Mouse (Mus musculus) left cerebral cortex, adult 18-20 months (tissue): ENCODE data around the gene Ppil2. TPM values are rescaled to one million over a fixed set of nuclear protein-coding genes. Genes with fewer than 3 reads are reported as not detected.

Source experiments
- DNase-seq, 2 experiments: peaks; one replicate each; pipeline ENCODE4 v3.0.0; 2021 to 2022; ENCODE audit warnings: low spot score in 2 of 2, mixed read lengths in 1 of 2
- long read RNA-seq, 2 experiments: library from polyadenylated mRNA; stranded (forward); transcript quantifications; one replicate each; pipeline ENCODE4 v2.0.0; 2021
- total RNA-seq, 2 experiments: library from RNA; stranded (reverse); gene quantifications; 2 replicates each; pipeline ENCODE4 v1.2.3; 2021

The Ppil2 gene
- 10 to 100 TPM; 83.6 to 84.8 TPM for total RNA-seq
- long read RNA-seq, experiment 1, transcript Ppil2-209 (20 exons, 3,088 nt), result major isoform, 40 of 138 reads
- long read RNA-seq, experiment 1, transcript Ppil2-202 (21 exons, 2,190 nt), result minor isoform, 5 of 138 reads
- long read RNA-seq, experiment 1, transcript Ppil2-201 (21 exons, 2,333 nt), result minor isoform, 33 of 138 reads
- long read RNA-seq, experiment 1, partial matches to known transcripts, result 17 of 138 reads
- long read RNA-seq, experiment 1, other reads (novel, unspliced or antisense), result 41 of 138 reads
- long read RNA-seq, experiment 2, transcript Ppil2-201 (21 exons, 2,333 nt), result minor isoform, 29 of 133 reads
- long read RNA-seq, experiment 2, transcript Ppil2-209 (20 exons, 3,088 nt), result major isoform, 44 of 133 reads
- long read RNA-seq, experiment 2, partial matches to known transcripts, result 10 of 133 reads
- long read RNA-seq, experiment 2, other reads (novel, unspliced or antisense), result 47 of 133 reads

GRCm38 (mm10) chr16:17110771-17111743 is at the start of gene Ppil2:
Gene Ppil2 (minus strand): TSS chr16:17111257.
- DNase-seq, result peak; percentile 68 to 78

- DNase-seq, result no peak
These were observed 43.3 kb upstream of the Ppil2 start for GRCm38 (mm10) chr16:17154346-17154745.

- no peak for DNase-seq
These were observed 40.8 kb upstream of the Ppil2 start for GRCm38 (mm10) chr16:17151874-17152273.

- no peak for DNase-seq
These were observed 39.6 kb upstream of the Ppil2 start for GRCm38 (mm10) chr16:17150520-17151258.

GRCm38 (mm10) chr16:17148084-17148483 is 37.0 kb upstream of the Ppil2 start:
- no peak for DNase-seq

- peak; percentile 24 to 32 for DNase-seq
These were observed 36.4 kb upstream of the Ppil2 start for GRCm38 (mm10) chr16:17147391-17147929.

GRCm38 (mm10) chr16:17146772-17147235 is 35.7 kb upstream of the Ppil2 start, which contains the start of gene Ccdc116:
Gene Ccdc116 (minus strand): TSS chr16:17147229.
- peak; percentile 72 to 82 for DNase-seq

- DNase-seq, result no peak
These were observed 33.3 kb upstream of the Ppil2 start, which contains the start of gene Ydjc for GRCm38 (mm10) chr16:17144339-17144738. Gene Ydjc (plus strand): TSS chr16:17144621.

- no peak for DNase-seq
These were observed 26.3 kb upstream of the Ppil2 start for GRCm38 (mm10) chr16:17137355-17137754.

GRCm38 (mm10) chr16:17132906-17133200 is 21.8 kb upstream of the Ppil2 start:
- DNase-seq, result no peak

GRCm38 (mm10) chr16:17132089-17132905 is 21.2 kb upstream of the Ppil2 start, which contains the start of gene Sdf2l1:
Gene Sdf2l1 (minus strand): TSS chr16:17132383.
- peak; percentile 98 to 99 for DNase-seq

- peak; percentile 20 to 39 for DNase-seq
These were observed 20.4 kb upstream of the Ppil2 start for GRCm38 (mm10) chr16:17131191-17132088.

- DNase-seq, result peak; percentile 40 to 41
These were observed 16.2 kb upstream of the Ppil2 start for GRCm38 (mm10) chr16:17127292-17127691.

- peak; percentile 53 to 67 for DNase-seq
These were observed 13.9 kb upstream of the Ppil2 start, which contains the start of gene 2610318N02Rik for GRCm38 (mm10) chr16:17124871-17125520. Gene 2610318N02Rik (minus strand): TSS chr16:17125167.

GRCm38 (mm10) chr16:17124119-17124870 is 13.2 kb upstream of the Ppil2 start:
- no peak for DNase-seq

GRCm38 (mm10) chr16:17121569-17121968 is 10.5 kb upstream of the Ppil2 start:
- DNase-seq, result no peak

- no peak for DNase-seq
These were observed 6.3 kb upstream of the Ppil2 start for GRCm38 (mm10) chr16:17117309-17117799.
